Mouse (Mus musculus): Measurements from ENCODE around the gene Thnsl1. TPM values are rescaled to one million over a fixed set of nuclear protein-coding genes. Genes with fewer than 3 reads are reported as not detected.

The Thnsl1 gene
- total RNA-seq, 1 experiment: 9.4 TPM

- H3K9me3 ChIP-seq (ENCODE audit: control insufficient read depth, insufficient read depth, low read depth, low read length): no peaks in the 10 kb centered on the region
- TF ChIP-seq ZC3H11A (IDR thresholded peaks at IDR 0.05; ENCODE audit: borderline replicate concordance, low read depth, low read length) (no peak), CHD2 (IDR thresholded peaks at IDR 0.05; ENCODE audit: low read depth, low read length) (no peak), ZNF384 (IDR thresholded peaks at IDR 0.05; ENCODE audit: low read depth, low read length) (no peak), HCFC1 (IDR thresholded peaks at IDR 0.05; ENCODE audit: borderline replicate concordance, insufficient read depth, low read length) (no peak), MAFK (IDR thresholded peaks at IDR 0.05; ENCODE audit: insufficient read depth, low read depth, low read length) (no peak)
- no peak overlapping the region for H3K4me3 ChIP-seq (ENCODE audit: insufficient read depth in 1 of 2, low read depth in 1 of 2, low read length in 2 of 2, poor library complexity in 1 of 2, severe bottlenecking in 1 of 2)
- H3K36me3 ChIP-seq (ENCODE audit: control insufficient read depth, insufficient read depth, low read length, poor library complexity, severe bottlenecking): no peaks in the 10 kb centered on the region
- no peak overlapping the region for H3K9ac ChIP-seq (ENCODE audit: insufficient read depth, low read depth, low read length, poor library complexity, severe bottlenecking)
- no peak for DNase-seq (ENCODE audit: low read depth, low spot score)
- no peak overlapping the region for H3K27ac ChIP-seq (ENCODE audit: insufficient read depth, low read depth, low read length, poor library complexity, severe bottlenecking)
- in situ Hi-C loops (cut with MboI; ENCODE audit: low sequenced_read_pairs in 2 of 2, unreplicated experiment in 2 of 2): no loop called here
- no peaks in the 10 kb centered on the region for H3K4me1 ChIP-seq (ENCODE audit: control insufficient read depth in 2 of 2, insufficient read depth in 2 of 2, low read length in 2 of 2, poor library complexity in 1 of 2)
Measured at GRCm38 (mm10) chr2:21195233-21195632, 10.3 kb upstream of the Thnsl1 start.

GRCm38 (mm10) chr2:21199051-21199450 is 6.5 kb upstream of the Thnsl1 start:
- no peak overlapping the region for H3K4me3 ChIP-seq (ENCODE audit: insufficient read depth in 1 of 2, low read depth in 1 of 2, low read length in 2 of 2, poor library complexity in 1 of 2, severe bottlenecking in 1 of 2)
- in situ Hi-C loops (cut with MboI; ENCODE audit: low sequenced_read_pairs in 2 of 2, unreplicated experiment in 2 of 2): no loop called here
- no peaks in the 10 kb centered on the region for H3K9me3 ChIP-seq (ENCODE audit: control insufficient read depth, insufficient read depth, low read depth, low read length)
- no peak for DNase-seq (ENCODE audit: low read depth, low spot score)
- H3K36me3 ChIP-seq (ENCODE audit: control insufficient read depth, insufficient read depth, low read length, poor library complexity, severe bottlenecking): no peaks in the 10 kb centered on the region
- no peak overlapping the region for H3K27ac ChIP-seq (ENCODE audit: insufficient read depth, low read depth, low read length, poor library complexity, severe bottlenecking)
- H3K9ac ChIP-seq (ENCODE audit: insufficient read depth, low read depth, low read length, poor library complexity, severe bottlenecking): no peak overlapping the region
- TF ChIP-seq HCFC1 (IDR thresholded peaks at IDR 0.05; ENCODE audit: borderline replicate concordance, insufficient read depth, low read length): no peak
- TF ChIP-seq ZC3H11A (IDR thresholded peaks at IDR 0.05; ENCODE audit: borderline replicate concordance, low read depth, low read length): no peak
- TF ChIP-seq ZNF384 (IDR thresholded peaks at IDR 0.05; ENCODE audit: low read depth, low read length): no peak
- TF ChIP-seq CHD2 (IDR thresholded peaks at IDR 0.05; ENCODE audit: low read depth, low read length): no peak
- no peak for TF ChIP-seq MAFK (IDR thresholded peaks at IDR 0.05; ENCODE audit: insufficient read depth, low read depth, low read length)
- H3K4me1 ChIP-seq (ENCODE audit: control insufficient read depth in 2 of 2, insufficient read depth in 2 of 2, low read length in 2 of 2, poor library complexity in 1 of 2): no peaks in the 10 kb centered on the region

- Histone ChIP-seq H3K27ac (ENCODE audit: insufficient read depth, low read depth, low read length, poor library complexity, severe bottlenecking) (no peak overlapping the region), H3K4me3 (ENCODE audit: insufficient read depth in 1 of 2, low read depth in 1 of 2, low read length in 2 of 2, poor library complexity in 1 of 2, severe bottlenecking in 1 of 2) (no peak overlapping the region), H3K4me1 (ENCODE audit: control insufficient read depth in 2 of 2, insufficient read depth in 2 of 2, low read length in 2 of 2, poor library complexity in 1 of 2) (0 out of 4 replicates have a peak, but pooled peaks cover 0 to 2% of the 10 kb centered on the region in 2 experiments), H3K36me3 (ENCODE audit: control insufficient read depth, insufficient read depth, low read length, poor library complexity, severe bottlenecking) (no peaks in the 10 kb centered on the region), H3K9me3 (ENCODE audit: control insufficient read depth, insufficient read depth, low read depth, low read length) (no peaks in the 10 kb centered on the region), H3K9ac (ENCODE audit: insufficient read depth, low read depth, low read length, poor library complexity, severe bottlenecking) (no peak overlapping the region)
- no peak for DNase-seq (ENCODE audit: low read depth, low spot score)
- in situ Hi-C loops (cut with MboI; ENCODE audit: low sequenced_read_pairs in 2 of 2, unreplicated experiment in 2 of 2): no loop called here
- TF ChIP-seq MAFK (IDR thresholded peaks at IDR 0.05; ENCODE audit: insufficient read depth, low read depth, low read length): no peak
- TF ChIP-seq ZC3H11A (IDR thresholded peaks at IDR 0.05; ENCODE audit: borderline replicate concordance, low read depth, low read length): no peak
- TF ChIP-seq ZNF384 (IDR thresholded peaks at IDR 0.05; ENCODE audit: low read depth, low read length): no peak
- TF ChIP-seq CHD2 (IDR thresholded peaks at IDR 0.05; ENCODE audit: low read depth, low read length): no peak
- no peak for TF ChIP-seq HCFC1 (IDR thresholded peaks at IDR 0.05; ENCODE audit: borderline replicate concordance, insufficient read depth, low read length)
Measured at GRCm38 (mm10) chr2:21202754-21203153, 2.8 kb upstream of the Thnsl1 start.

- Histone ChIP-seq H3K27ac (ENCODE audit: insufficient read depth, low read depth, low read length, poor library complexity, severe bottlenecking) (peak overlapping the region; percentile 58; the same call in 1 of the 2 replicates), H3K9ac (ENCODE audit: insufficient read depth, low read depth, low read length, poor library complexity, severe bottlenecking) (peak overlapping the region; percentile 89), H3K9me3 (ENCODE audit: control insufficient read depth, insufficient read depth, low read depth, low read length) (no peaks in the 10 kb centered on the region), H3K36me3 (ENCODE audit: control insufficient read depth, insufficient read depth, low read length, poor library complexity, severe bottlenecking) (no peaks in the 10 kb centered on the region), H3K4me1 (ENCODE audit: control insufficient read depth in 2 of 2, insufficient read depth in 2 of 2, low read length in 2 of 2, poor library complexity in 1 of 2) (0 out of 4 replicates have a peak, but pooled peaks cover 0 to 2% of the 10 kb centered on the region in 2 experiments), H3K4me3 (ENCODE audit: insufficient read depth in 1 of 2, low read depth in 1 of 2, low read length in 2 of 2, poor library complexity in 1 of 2, severe bottlenecking in 1 of 2) (peak overlapping the region; percentile 77 to 80)
- in situ Hi-C loops (cut with MboI; ENCODE audit: low sequenced_read_pairs in 2 of 2, unreplicated experiment in 2 of 2): no loop called here
- TF ChIP-seq CHD2 (IDR thresholded peaks at IDR 0.05; ENCODE audit: low read depth, low read length) (no peak), HCFC1 (IDR thresholded peaks at IDR 0.05; ENCODE audit: borderline replicate concordance, insufficient read depth, low read length) (no peak), ZC3H11A (IDR thresholded peaks at IDR 0.05; ENCODE audit: borderline replicate concordance, low read depth, low read length) (no peak), MAFK (IDR thresholded peaks at IDR 0.05; ENCODE audit: insufficient read depth, low read depth, low read length) (no peak), ZNF384 (IDR thresholded peaks at IDR 0.05; ENCODE audit: low read depth, low read length) (no peak)
- DNase-seq (ENCODE audit: low read depth, low spot score): no peak
Measured at GRCm38 (mm10) chr2:21205831-21206159, 271 bp downstream of the Thnsl1 start.

GRCm38 (mm10) chr2:21206278-21206677 is 754 bp downstream of the Thnsl1 start:
- DNase-seq (ENCODE audit: low read depth, low spot score): no peak
- Histone ChIP-seq H3K4me1 (ENCODE audit: control insufficient read depth in 2 of 2, insufficient read depth in 2 of 2, low read length in 2 of 2, poor library complexity in 1 of 2) (0 out of 4 replicates have a peak, but pooled peaks cover 0 to 2% of the 10 kb centered on the region in 2 experiments), H3K9ac (ENCODE audit: insufficient read depth, low read depth, low read length, poor library complexity, severe bottlenecking) (peak overlapping the region; percentile 89), H3K27ac (ENCODE audit: insufficient read depth, low read depth, low read length, poor library complexity, severe bottlenecking) (no peak overlapping the region), H3K9me3 (ENCODE audit: control insufficient read depth, insufficient read depth, low read depth, low read length) (no peaks in the 10 kb centered on the region), H3K4me3 (ENCODE audit: insufficient read depth in 1 of 2, low read depth in 1 of 2, low read length in 2 of 2, poor library complexity in 1 of 2, severe bottlenecking in 1 of 2) (peak overlapping the region; percentile 77 to 80), H3K36me3 (ENCODE audit: control insufficient read depth, insufficient read depth, low read length, poor library complexity, severe bottlenecking) (no peaks in the 10 kb centered on the region)
- in situ Hi-C loops (cut with MboI; ENCODE audit: low sequenced_read_pairs in 2 of 2, unreplicated experiment in 2 of 2): no loop called here
- TF ChIP-seq CHD2 (IDR thresholded peaks at IDR 0.05; ENCODE audit: low read depth, low read length) (no peak), HCFC1 (IDR thresholded peaks at IDR 0.05; ENCODE audit: borderline replicate concordance, insufficient read depth, low read length) (no peak), ZNF384 (IDR thresholded peaks at IDR 0.05; ENCODE audit: low read depth, low read length) (no peak), ZC3H11A (IDR thresholded peaks at IDR 0.05; ENCODE audit: borderline replicate concordance, low read depth, low read length) (no peak), MAFK (IDR thresholded peaks at IDR 0.05; ENCODE audit: insufficient read depth, low read depth, low read length) (no peak)

All from ES-E14 (cell line).